Comparison of ENCODE assay signal across 9 mouse cellular contexts in genomic region chr12:59065776-59066175, GRCm38 (mm10). TPM values are rescaled to one million over a fixed set of nuclear protein-coding genes. Genes with fewer than 3 reads are reported as not detected.
DNase-seq lines count a peak whose midpoint lies in the region; ATAC-seq and TF ChIP-seq lines count a peak whose summit lies in the region.
"Had no signal": no experiment of that assay in that cellular context is flagged by ENCODE, and none has a peak within 500 bp of the region (broad histone marks: within the 10 kb centered on the region; RNA-seq: fewer than 3 reads in every experiment).

No protein-coding gene starts in this region.

- H3K36me3 ChIP-seq in neural tube, embryonic 11.5 days (ENCODE audit: control insufficient read depth, insufficient read depth, low read length) = 0 out of 2 replicates have a peak, but pooled peaks cover 3% of the 10 kb centered on the region
- H3K36me3 ChIP-seq in liver, embryonic 15.5 days (replicated peaks) = peaks cover 28% of the 10 kb centered on the region

- 73% methylated on average over 3 of the region's 3 CpGs for WGBS in cerebellum, adult 2 months
- WGBS in neural tube, embryonic 11.5 days = 83% methylated on average over 3 of the region's 3 CpGs
- WGBS in liver, embryonic 15.5 days (ENCODE audit: insufficient replicate concordance) = 43% methylated on average over 3 of the region's 3 CpGs

- no peak for TF ChIP-seq POLR2A in cerebellum, adult 2 months (IDR thresholded peaks at IDR 0.05; ENCODE audit: borderline replicate concordance, insufficient read depth, low read length)

- no peak overlapping the region for H3K9ac ChIP-seq in neural tube, embryonic 11.5 days (ENCODE audit: low read length)
- H3K9ac ChIP-seq in liver, embryonic 15.5 days = peak overlapping the region; percentile 97

- no peak for DNase-seq in cerebellum, adult 2 months
- DNase-seq in cerebellum, postnatal 36 days = no peak
- no peak for DNase-seq in neural tube, embryonic 11.5 days (ENCODE audit: low spot score)
- no peak for DNase-seq in neural tube, embryonic 10.5 days (ENCODE audit: extremely low spot score, low spot score)
- no peak for DNase-seq in frontal cortex, adult 2 months (ENCODE audit: extremely low spot score in 1 of 2, low spot score in 1 of 2)
- DNase-seq in spleen, adult 12 weeks (ENCODE audit: low spot score) = no peak
- no peak for DNase-seq in left cerebral cortex, postnatal 36 days (ENCODE audit: low spot score in 2 of 2)
- DNase-seq: adrenal gland, postnatal 14 days had no signal

- H3K27ac ChIP-seq in cerebellum, adult 2 months (ENCODE audit: insufficient read depth, low read length) = no peak overlapping the region
- no peak overlapping the region for H3K27ac ChIP-seq in neural tube, embryonic 11.5 days (ENCODE audit: low read depth, low read length)
- H3K27ac ChIP-seq in liver, embryonic 15.5 days (replicated peaks) = peak overlapping the region; percentile 78; the same call in 1 of the 2 replicates

- ATAC-seq in neural tube, embryonic 11.5 days (ENCODE audit: insufficient read depth, low FRiP score, low TSS enrichment) = no peak
- ATAC-seq in liver, embryonic 15.5 days (ENCODE audit: insufficient read depth) = no peak

- intact Hi-C loops in left cerebral cortex, postnatal 36 days (cut with DNase I) = loop anchor here (2.0 to 10.0 kb wide), 3 partner anchors 53 to 149 kb away; partner anchors contain the start of genes Fbxo33, Gemin2 and Sec23a

- peak overlapping the region; percentile 84 for H3K4me3 ChIP-seq in cerebellum, adult 2 months (replicated peaks; ENCODE audit: insufficient read depth, low read depth, low read length)
- no peak overlapping the region; the same call in 1 of the 2 replicates for H3K4me3 ChIP-seq in neural tube, embryonic 11.5 days (ENCODE audit: low read depth, low read length)
- H3K4me3 ChIP-seq in liver, embryonic 15.5 days (replicated peaks) = peak overlapping the region; percentile 100

- peaks cover 5% of the 10 kb centered on the region; the same call in 1 of the 2 replicates for H3K4me1 ChIP-seq in cerebellum, adult 2 months (ENCODE audit: control insufficient read depth, insufficient read depth, low read length)
- 0 out of 2 replicates have a peak, but pooled peaks cover 4% of the 10 kb centered on the region for H3K4me1 ChIP-seq in neural tube, embryonic 11.5 days (ENCODE audit: control insufficient read depth, insufficient read depth, low read length)
- H3K4me1 ChIP-seq in liver, embryonic 15.5 days (replicated peaks) = peaks cover 30% of the 10 kb centered on the region

- no peak for TF ChIP-seq CTCF in cerebellum, adult 2 months (IDR thresholded peaks at IDR 0.05; ENCODE audit: borderline replicate concordance, insufficient read depth, low read depth, low read length)

- no peaks in the 10 kb centered on the region for H3K27me3 ChIP-seq in cerebellum, adult 2 months (ENCODE audit: control insufficient read depth, insufficient read depth, low read length)
- H3K27me3 ChIP-seq in neural tube, embryonic 11.5 days (ENCODE audit: control insufficient read depth, insufficient read depth, low read length) = no peaks in the 10 kb centered on the region
- no peaks in the 10 kb centered on the region for H3K27me3 ChIP-seq in liver, embryonic 15.5 days

- peak overlapping the region; percentile 35 for H3K4me2 ChIP-seq in neural tube, embryonic 11.5 days (ENCODE audit: low read depth)
- peak overlapping the region; percentile 78 for H3K4me2 ChIP-seq in liver, embryonic 15.5 days

- H3K9me3 ChIP-seq in neural tube, embryonic 11.5 days (ENCODE audit: control insufficient read depth, low read length) = no peaks in the 10 kb centered on the region
- H3K9me3 ChIP-seq in liver, embryonic 15.5 days (replicated peaks) = no peaks in the 10 kb centered on the region

RNA-seq across cellular contexts. Expression of gene Pnn, which starts 0.9 kb away (rescaled TPM):
- 81.3 and 81.5 TPM in 2 replicates for polyA plus RNA-seq in cerebellum, adult 2 months (2012; rRNA removed)
- polyA plus RNA-seq in neural tube, embryonic 11.5 days (2014; fragmentation: Nextera tagmentation; extraction: Ambion mirVana) = 96.0 and 101 TPM in 2 replicates
- 28.5 and 34.7 TPM in 2 replicates for polyA plus RNA-seq in liver, embryonic 15.5 days (2015; fragmentation: Nextera tagmentation; extraction: Ambion mirVana)
- polyA plus RNA-seq in frontal cortex, adult 2 months (2012; rRNA removed) = 105 and 114 TPM in 2 replicates
- 10 to 100 TPM; 49.3 to 71.7 TPM for total RNA-seq in left cerebral cortex, postnatal 36 days (2021)

RNA-seq across cellular contexts. Expression of gene Trappc6b, which starts 4.5 kb away (rescaled TPM):
- polyA plus RNA-seq in cerebellum, adult 2 months (2012; rRNA removed) = 140 and 143 TPM in 2 replicates
- polyA plus RNA-seq in neural tube, embryonic 11.5 days (2014; fragmentation: Nextera tagmentation; extraction: Ambion mirVana) = 73.2 and 74.9 TPM in 2 replicates
- 46.7 and 50.4 TPM in 2 replicates for polyA plus RNA-seq in liver, embryonic 15.5 days (2015; fragmentation: Nextera tagmentation; extraction: Ambion mirVana)
- 180 and 211 TPM in 2 replicates for polyA plus RNA-seq in frontal cortex, adult 2 months (2012; rRNA removed)
- 100 to 1,000 TPM; 117 to 122 TPM for total RNA-seq in left cerebral cortex, postnatal 36 days (2021)

RNA-seq across cellular contexts. Expression of gene Mia2, which starts 29.8 kb away (rescaled TPM):
- polyA plus RNA-seq in cerebellum, adult 2 months (2012; rRNA removed) = 59.2 and 59.8 TPM in 2 replicates
- 55.1 and 58.1 TPM in 2 replicates for polyA plus RNA-seq in neural tube, embryonic 11.5 days (2014; fragmentation: Nextera tagmentation; extraction: Ambion mirVana)
- polyA plus RNA-seq in liver, embryonic 15.5 days (2015; fragmentation: Nextera tagmentation; extraction: Ambion mirVana) = 45.0 and 46.1 TPM in 2 replicates
- polyA plus RNA-seq in frontal cortex, adult 2 months (2012; rRNA removed) = 55.1 and 61.7 TPM in 2 replicates
- total RNA-seq in left cerebral cortex, postnatal 36 days (2021) = 10 to 100 TPM; 41.3 to 51.0 TPM

RNA-seq across cellular contexts. Expression of gene Gemin2, which starts 52.6 kb away (rescaled TPM):
- 8.0 and 9.3 TPM in 2 replicates for polyA plus RNA-seq in cerebellum, adult 2 months (2012; rRNA removed)
- 21.8 and 26.2 TPM in 2 replicates for polyA plus RNA-seq in neural tube, embryonic 11.5 days (2014; fragmentation: Nextera tagmentation; extraction: Ambion mirVana)
- 15.7 and 17.7 TPM in 2 replicates for polyA plus RNA-seq in liver, embryonic 15.5 days (2015; fragmentation: Nextera tagmentation; extraction: Ambion mirVana)
- 8.1 and 8.3 TPM in 2 replicates for polyA plus RNA-seq in frontal cortex, adult 2 months (2012; rRNA removed)
- total RNA-seq in left cerebral cortex, postnatal 36 days (2021) = 1 to 10 TPM; 7.0 to 7.3 TPM

RNA-seq across cellular contexts. Expression of gene Sec23a, which starts 54.0 kb away (rescaled TPM):
- 48.4 and 48.5 TPM in 2 replicates for polyA plus RNA-seq in cerebellum, adult 2 months (2012; rRNA removed)
- 105 and 109 TPM in 2 replicates for polyA plus RNA-seq in neural tube, embryonic 11.5 days (2014; fragmentation: Nextera tagmentation; extraction: Ambion mirVana)
- polyA plus RNA-seq in liver, embryonic 15.5 days (2015; fragmentation: Nextera tagmentation; extraction: Ambion mirVana) = 25.1 and 25.7 TPM in 2 replicates
- polyA plus RNA-seq in frontal cortex, adult 2 months (2012; rRNA removed) = 46.1 and 53.5 TPM in 2 replicates
- 100 to 1,000 TPM in 1 of 2 experiments, 10 to 100 TPM in 1; 96.3 to 103 TPM for total RNA-seq in left cerebral cortex, postnatal 36 days (2021)
